Mouse (Mus musculus) forebrain, postnatal 0 days (tissue): ENCODE results near the gene Selenos. TPM values are rescaled to one million over a fixed set of nuclear protein-coding genes. Genes with fewer than 3 reads are reported as not detected.
A peak's percentile ranks its signal among the peaks of the same experiment; 100 is the strongest.

Experiments
- ATAC-seq: fragments of 200-750 bp; cut with Nextera tagmentation; 2 replicates; pipeline ENCODE4 v1.8.0; 2017; ENCODE audit warnings: mild to moderate bottlenecking, moderate library complexity
- DNase-seq: peaks from one replicate; pipeline ENCODE4 v3.0.0-alpha.2; 2015
- H3K27ac ChIP-seq: fragments of 300-500 bp; sonication (generic); 2 replicates; pipeline ENCODE4 v1.5.1; 2014; ENCODE audit warnings: low read depth, mild to moderate bottlenecking, antibody characterized with exemption, low read length, moderate library complexity, mixed read lengths
- H3K27me3 ChIP-seq: fragments of 300-500 bp; sonication (generic); 2 replicates; pipeline ENCODE4 v1.6.1; 2014; ENCODE audit warnings: mild to moderate bottlenecking, low read length, mixed read lengths; ENCODE audit not compliant: insufficient read depth
- H3K36me3 ChIP-seq: fragments of 300-500 bp; sonication (generic); 2 replicates; pipeline ENCODE4 v1.6.1; 2014; ENCODE audit warnings: mild to moderate bottlenecking, moderate library complexity; ENCODE audit not compliant: insufficient read depth
- H3K4me1 ChIP-seq: fragments of 300-500 bp; sonication (generic); 2 replicates; pipeline ENCODE4 v1.6.1; 2014; ENCODE audit warnings: antibody characterized with exemption; ENCODE audit not compliant: insufficient read depth
- H3K4me2 ChIP-seq: fragments of 300-500 bp; sonication (generic); 2 replicates; pipeline ENCODE4 v1.6.1; 2014; ENCODE audit warnings: low read depth, mild to moderate bottlenecking, moderate library complexity
- H3K4me3 ChIP-seq: fragments of 300-500 bp; sonication (generic); 2 replicates; pipeline ENCODE4 v1.5.1; 2014; ENCODE audit warnings: low read depth, low read length, mixed read lengths
- H3K9ac ChIP-seq: fragments of 300-500 bp; sonication (generic); 2 replicates; pipeline ENCODE4 v1.6.1; 2014; ENCODE audit warnings: mild to moderate bottlenecking
- H3K9me3 ChIP-seq: fragments of 300-500 bp; sonication (generic); 2 replicates; pipeline ENCODE4 v1.6.1; 2016; ENCODE audit warnings: low read length
- CTCF ChIP-seq: sonication (generic); IDR thresholded peaks from 2 replicates; pipeline ENCODE4 v1.5.1; 2016; ENCODE audit warnings: antibody characterized with exemption, control low read depth, low read depth
- WGBS: fragments of 180-500 bp; shearing (Covaris S2); extraction: QIAGEN DNeasy Blood & Tissue Kit; methylation state at CpG from one replicate; pipeline ENCODE4 v1.1.7; 2014; 5-methylcytosine and 5-hydroxymethylcytosine counted together
- polyA plus RNA-seq: library from polyadenylated mRNA; unstranded; fragments of >200 nt; fragmentation: Nextera tagmentation; extraction: Ambion mirVana; gene quantifications from 2 replicates; pipeline ENCODE4 v1.2.1, GENCODE M21; 2015
- total RNA-seq: library from RNA; depleted of rRNA; stranded (reverse); fragments of >200 nt; gene quantifications from 2 replicates; pipeline ENCODE4 v1.2.3, GENCODE M21; 2014

The Selenos gene
- total and polyA plus RNA-seq, 2 experiments from 2014 or later = 52.2 to 110 TPM

- WGBS = 89% methylated on average over 5 of the region's 5 CpGs
- Histone ChIP-seq H3K36me3 (no peaks in the 10 kb centered on the region), H3K4me2 (no peak overlapping the region), H3K9me3 (no peaks in the 10 kb centered on the region), H3K4me1 (no peaks in the 10 kb centered on the region), H3K4me3 (no peak overlapping the region), H3K9ac (no peak overlapping the region), H3K27me3 (no peaks in the 10 kb centered on the region), H3K27ac (no peak overlapping the region)
- no peak for DNase-seq
- ATAC-seq = no peak
- no peak for TF ChIP-seq CTCF
Measured at GRCm38 (mm10) chr7:66104531-66104930, 25.1 kb downstream of the Selenos start.

DNA sequence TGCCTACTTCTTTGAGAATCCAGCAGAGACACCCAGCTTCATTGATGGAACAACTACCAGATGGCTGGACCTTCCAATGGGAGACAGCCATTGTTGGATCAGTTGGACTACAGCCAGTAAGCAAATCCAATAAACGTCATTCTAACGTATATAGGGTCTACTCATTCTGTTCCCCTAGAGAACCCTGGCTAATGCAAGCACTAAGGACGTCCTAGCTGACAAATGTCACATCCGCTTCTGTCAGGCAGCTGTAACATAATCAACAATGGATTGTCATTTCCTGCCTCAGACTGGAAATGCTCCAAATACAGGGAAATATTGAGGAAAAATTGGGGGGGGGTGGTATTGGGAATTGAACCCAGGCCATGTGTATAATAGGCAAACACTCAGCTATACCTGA, 26.3 kb downstream of the Selenos start:
- no peak overlapping the region for H3K4me2 ChIP-seq
- H3K27me3 ChIP-seq = no peaks in the 10 kb centered on the region
- DNase-seq = no peak
- H3K4me1 ChIP-seq = no peaks in the 10 kb centered on the region
- 53% methylated on average over 4 of the region's 4 CpGs for WGBS
- H3K9me3 ChIP-seq = no peaks in the 10 kb centered on the region
- H3K36me3 ChIP-seq = no peaks in the 10 kb centered on the region
- no peak overlapping the region for H3K27ac ChIP-seq
- ATAC-seq = no peak
- H3K9ac ChIP-seq = no peak overlapping the region
- no peak for TF ChIP-seq CTCF
- H3K4me3 ChIP-seq = no peak overlapping the region

GRCm38 (mm10) chr7:66106581-66107056, 27.2 kb downstream of the Selenos start:
- DNase-seq (no peak), ATAC-seq (no peak)
- no peak overlapping the region for H3K4me2 ChIP-seq
- TF ChIP-seq CTCF = no peak
- WGBS = 51% methylated on average over 7 of the region's 7 CpGs
- no peaks in the 10 kb centered on the region for H3K27me3 ChIP-seq
- H3K4me3 ChIP-seq = no peak overlapping the region
- no peaks in the 10 kb centered on the region for H3K36me3 ChIP-seq
- no peaks in the 10 kb centered on the region for H3K9me3 ChIP-seq
- H3K4me1 ChIP-seq = no peaks in the 10 kb centered on the region
- no peak overlapping the region for H3K9ac ChIP-seq
- H3K27ac ChIP-seq = no peak overlapping the region

- no peak overlapping the region for H3K27ac ChIP-seq
- no peak overlapping the region for H3K9ac ChIP-seq
- TF ChIP-seq CTCF = no peak
- no peaks in the 10 kb centered on the region for H3K9me3 ChIP-seq
- no peak for ATAC-seq
- 79% methylated on average over 11 of the region's 11 CpGs for WGBS
- H3K4me1 ChIP-seq = peaks cover 3% of the 10 kb centered on the region; the same call in 1 of the 2 replicates
- H3K36me3 ChIP-seq = no peaks in the 10 kb centered on the region
- no peaks in the 10 kb centered on the region for H3K27me3 ChIP-seq
- H3K4me2 ChIP-seq = no peak overlapping the region
- H3K4me3 ChIP-seq = no peak overlapping the region
- no peak for DNase-seq
Measured at GRCm38 (mm10) chr7:66107206-66107605, 27.8 kb downstream of the Selenos start.

GRCm38 (mm10) chr7:66107930-66108329, 28.5 kb downstream of the Selenos start:
- Histone ChIP-seq H3K9me3 (no peaks in the 10 kb centered on the region), H3K27me3 (no peaks in the 10 kb centered on the region), H3K9ac (no peak overlapping the region), H3K36me3 (no peaks in the 10 kb centered on the region), H3K27ac (no peak overlapping the region), H3K4me3 (no peak overlapping the region), H3K4me1 (peaks cover 6% of the 10 kb centered on the region; the same call in 1 of the 2 replicates), H3K4me2 (no peak overlapping the region)
- DNase-seq (peak; percentile 40), ATAC-seq (no peak)
- TF ChIP-seq CTCF = peak; percentile 62
- 7% methylated on average over 7 of the region's 7 CpGs for WGBS

- Histone ChIP-seq H3K9ac (peak within 1 kb of the TSS; percentile 87), H3K4me3 (peak within 1 kb of the TSS; percentile 82), H3K4me1 (peaks cover 6% of the 10 kb centered on the region; the same call in 1 of the 2 replicates), H3K27me3 (no peaks in the 10 kb centered on the region), H3K4me2 (peak within 1 kb of the TSS; percentile 97), H3K27ac (peak within 1 kb of the TSS; percentile 93), H3K9me3 (no peaks in the 10 kb centered on the region), H3K36me3 (no peaks in the 10 kb centered on the region)
- ATAC-seq = peak; percentile 93
- DNase-seq = peak; percentile 95
- 2% methylated on average over 81 of the region's 123 CpGs for WGBS
- peak; percentile 32 for TF ChIP-seq CTCF
Measured at GRCm38 (mm10) chr7:66108961-66109854, 29.8 kb downstream of the Selenos start, which contains the start of gene Chsy1. Chsy1 (plus strand) TSS chr7:66109515.

DNA sequence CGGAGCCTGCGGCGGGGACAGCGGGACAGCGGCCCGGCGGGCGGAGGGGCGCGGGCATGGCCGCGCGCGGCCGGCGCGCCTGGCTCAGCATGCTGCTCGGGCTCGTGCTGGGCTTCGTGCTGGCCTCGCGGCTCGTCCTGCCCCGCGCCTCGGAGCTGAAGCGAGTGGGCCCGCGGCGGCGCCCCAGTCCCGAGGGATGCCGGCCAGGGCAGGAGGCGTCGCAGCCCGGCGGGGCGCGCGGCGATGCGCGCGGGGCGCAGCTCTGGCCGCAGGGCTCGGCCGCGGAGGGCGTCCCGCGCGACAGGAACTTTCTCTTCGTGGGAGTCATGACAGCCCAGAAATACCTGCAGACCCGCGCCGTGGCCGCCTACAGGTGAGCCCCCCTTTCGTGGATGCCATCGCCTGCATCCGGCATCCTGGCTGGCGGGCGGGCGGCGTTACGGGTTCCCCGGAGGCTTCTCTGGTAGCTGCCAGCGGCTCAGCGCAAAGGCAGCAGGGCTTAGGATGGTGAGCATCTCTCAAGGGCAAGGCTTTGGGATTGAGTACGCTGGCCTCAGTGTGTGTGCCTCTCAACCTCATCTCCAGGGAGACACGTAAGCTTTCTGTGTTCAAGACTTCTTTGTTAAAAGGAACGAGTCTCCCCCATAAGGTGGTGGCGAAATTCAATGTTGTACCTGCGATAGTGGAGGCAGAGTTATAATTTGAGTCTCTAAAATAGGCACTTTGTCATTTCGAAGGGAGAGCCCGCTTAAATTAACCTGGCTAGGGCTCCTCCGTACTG, 30.6 kb downstream of the Selenos start:
- H3K4me1 ChIP-seq = peaks cover 8% of the 10 kb centered on the region; the same call in 1 of the 2 replicates
- peak overlapping the region; percentile 93 for H3K27ac ChIP-seq
- H3K4me3 ChIP-seq = peak overlapping the region; percentile 82
- H3K36me3 ChIP-seq = no peaks in the 10 kb centered on the region
- H3K27me3 ChIP-seq = no peaks in the 10 kb centered on the region
- no peak for TF ChIP-seq CTCF
- no peaks in the 10 kb centered on the region for H3K9me3 ChIP-seq
- DNase-seq (peak; percentile 34), ATAC-seq (peak; percentile 23)
- WGBS = 2% methylated on average over 51 of the region's 77 CpGs
- peak overlapping the region; percentile 87 for H3K9ac ChIP-seq
- H3K4me2 ChIP-seq = peak overlapping the region; percentile 97
